Mouse (Mus musculus): ENCODE measurements around the gene Otx2.

DNA sequence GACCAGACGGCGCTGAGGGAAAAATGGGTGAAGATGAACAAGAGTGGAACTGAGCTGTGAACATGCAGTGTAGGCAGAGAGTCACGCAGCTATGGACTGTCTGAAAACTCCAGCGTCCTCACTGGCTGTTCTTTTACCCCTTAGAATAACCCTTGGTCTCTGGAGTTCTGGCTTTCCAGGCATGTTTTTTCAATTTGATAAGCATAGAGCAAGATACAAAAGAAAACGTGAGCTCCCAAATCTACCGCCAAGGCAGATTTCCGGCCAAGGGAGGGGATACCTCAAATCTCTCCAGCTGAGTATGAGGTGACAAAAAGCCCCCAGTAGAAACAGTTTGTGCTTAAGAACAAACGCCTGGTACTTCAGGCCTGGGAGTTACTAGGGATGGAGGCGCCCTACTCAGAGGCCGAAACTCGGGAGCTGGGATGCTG is 5.6 kb downstream of the Otx2 start:
- TF ChIP-seq ZNF384 (IDR thresholded peaks at IDR 0.05; ENCODE audit: low read depth, low read length) (no peak), HCFC1 (IDR thresholded peaks at IDR 0.05; ENCODE audit: borderline replicate concordance, insufficient read depth, low read length) (no peak), CHD2 (IDR thresholded peaks at IDR 0.05; ENCODE audit: low read depth, low read length) (no peak), MAFK (IDR thresholded peaks at IDR 0.05; ENCODE audit: insufficient read depth, low read depth, low read length) (no peak)
